Mouse (Mus musculus): ENCODE data around the gene Gnl2.

Gene Gnl2

DNA sequence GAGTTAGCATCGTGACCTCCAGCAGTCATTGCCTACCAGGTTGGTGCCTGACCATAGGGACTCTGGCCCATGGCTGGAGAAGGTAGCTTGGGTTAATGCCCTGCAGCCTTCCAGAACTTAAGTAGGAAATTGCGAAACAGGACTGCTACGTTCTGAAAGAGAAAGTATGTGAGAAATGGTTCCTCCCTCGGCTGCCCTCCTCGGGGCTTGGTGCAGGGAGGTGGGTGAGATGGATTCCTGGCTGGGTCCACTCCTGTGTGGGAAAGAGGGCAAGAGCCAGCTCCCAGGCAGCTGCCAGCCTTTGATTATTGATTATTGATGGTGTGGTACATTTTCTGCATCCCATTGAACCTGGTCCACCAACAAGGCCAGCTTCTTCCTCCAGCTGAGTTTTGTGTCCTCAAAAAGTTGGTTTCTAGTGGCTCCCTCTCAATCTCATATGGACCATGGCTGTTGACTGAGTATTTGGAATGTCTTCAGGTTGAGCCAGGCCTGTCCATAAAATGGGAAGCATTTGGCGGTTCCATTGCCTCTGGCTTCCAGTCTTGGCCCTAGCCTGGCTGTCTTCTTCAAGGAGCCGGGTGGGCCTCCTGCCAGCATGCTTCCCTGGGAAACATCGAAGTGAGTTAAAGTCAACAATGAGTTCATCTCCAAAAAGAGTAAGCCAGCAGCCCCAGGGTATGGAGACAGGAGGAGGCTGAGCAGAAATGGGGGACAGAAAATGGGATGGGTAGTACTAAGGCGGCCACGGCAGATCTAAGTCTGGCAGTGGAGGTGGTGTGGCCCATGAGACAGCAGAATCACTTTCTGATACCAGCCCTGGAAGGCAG lies at the start of gene Gnl2:
Gene Gnl2 (plus strand): TSS at position 780 of the 830 bp plus-strand sequence.
- no peak for DNase-seq

GRCm38 (mm10) chr4:124968711-124969110 lies 47.7 kb upstream of the Gnl2 start:
- DNase-seq = no peak

GRCm38 (mm10) chr4:124969219-124969848 lies 47.1 kb upstream of the Gnl2 start:
- DNase-seq = no peak

GRCm38 (mm10) chr4:124970194-124970593 lies 46.2 kb upstream of the Gnl2 start:
- no peak for DNase-seq

DNA sequence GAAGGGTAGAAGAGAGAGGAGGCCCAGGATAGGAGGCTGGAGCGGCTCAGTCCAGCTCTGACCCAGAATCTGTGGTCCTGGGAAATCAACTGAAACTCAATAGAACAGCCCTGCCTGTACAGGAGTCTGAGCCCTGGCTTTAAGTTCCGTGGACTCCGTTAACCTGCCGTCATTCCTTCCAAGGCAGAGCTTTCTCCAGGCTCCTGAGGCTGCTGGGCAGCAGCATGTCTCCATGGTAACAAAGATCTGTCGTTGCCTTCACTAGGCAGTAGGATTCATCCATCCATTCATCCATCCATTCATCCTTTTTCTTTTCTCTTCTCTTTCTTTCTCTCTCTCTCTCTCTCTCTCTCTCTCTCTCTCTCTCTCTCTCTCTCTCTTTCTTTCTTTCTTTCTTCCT lies 45.7 kb upstream of the Gnl2 start:
- no peak for DNase-seq

DNA sequence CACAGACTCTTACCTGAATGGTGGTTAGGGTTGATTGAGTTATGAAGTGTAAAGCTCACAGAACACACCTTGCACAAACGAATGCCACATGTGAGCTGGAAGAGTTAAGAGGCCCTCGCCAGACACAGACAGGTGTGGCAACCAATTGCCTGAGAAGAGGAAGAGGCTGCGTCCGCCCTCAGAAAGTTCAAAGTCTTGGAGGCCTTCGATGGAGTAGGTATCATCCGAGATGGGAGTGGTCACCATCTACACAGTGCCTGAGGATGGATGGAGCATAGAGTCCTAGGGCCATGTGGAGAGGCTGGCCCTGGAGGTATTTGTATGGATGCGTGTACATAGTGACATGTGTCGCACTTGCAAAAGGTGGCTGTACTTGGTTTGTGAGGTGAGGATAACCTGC lies 45.3 kb upstream of the Gnl2 start:
- DNase-seq = no peak

- DNase-seq = no peak
Observed at GRCm38 (mm10) chr4:124972316-124972715, 44.1 kb upstream of the Gnl2 start.

- DNase-seq = no peak
Observed at GRCm38 (mm10) chr4:124973296-124973695, 43.1 kb upstream of the Gnl2 start.

GRCm38 (mm10) chr4:124978201-124978600 lies 38.2 kb upstream of the Gnl2 start:
- DNase-seq = peak; percentile 19

DNA sequence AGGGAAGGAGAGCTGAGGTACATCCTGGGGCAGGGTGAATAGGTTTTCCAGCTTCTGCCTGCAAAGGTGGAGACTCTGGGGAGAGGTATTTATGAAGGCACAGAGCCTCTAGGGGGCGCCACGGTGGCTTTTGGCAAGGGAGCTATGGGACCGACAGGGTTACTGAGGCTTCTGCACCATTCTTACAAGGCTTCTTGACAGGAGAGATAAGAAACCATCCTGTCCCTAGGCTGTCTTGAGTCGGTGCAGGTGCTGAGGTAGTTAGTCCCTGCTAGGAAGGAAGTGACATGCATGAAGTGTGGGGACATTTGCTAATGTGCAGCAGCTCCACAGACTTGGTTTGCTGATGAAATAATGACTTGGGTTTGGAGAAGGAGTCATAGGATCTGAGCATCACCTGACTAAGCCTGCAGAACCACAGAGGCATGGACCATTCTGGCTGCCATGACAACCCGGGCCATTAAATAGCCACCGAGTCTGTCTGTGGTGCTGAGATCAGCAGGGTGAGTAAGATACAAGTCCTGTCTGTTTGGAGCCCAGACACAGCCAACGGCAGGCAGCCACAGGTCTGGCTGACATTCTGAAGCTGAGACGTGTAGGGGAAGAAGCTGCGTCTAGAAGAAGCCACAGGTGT lies 32.4 kb upstream of the Gnl2 start:
- DNase-seq = no peak

DNA sequence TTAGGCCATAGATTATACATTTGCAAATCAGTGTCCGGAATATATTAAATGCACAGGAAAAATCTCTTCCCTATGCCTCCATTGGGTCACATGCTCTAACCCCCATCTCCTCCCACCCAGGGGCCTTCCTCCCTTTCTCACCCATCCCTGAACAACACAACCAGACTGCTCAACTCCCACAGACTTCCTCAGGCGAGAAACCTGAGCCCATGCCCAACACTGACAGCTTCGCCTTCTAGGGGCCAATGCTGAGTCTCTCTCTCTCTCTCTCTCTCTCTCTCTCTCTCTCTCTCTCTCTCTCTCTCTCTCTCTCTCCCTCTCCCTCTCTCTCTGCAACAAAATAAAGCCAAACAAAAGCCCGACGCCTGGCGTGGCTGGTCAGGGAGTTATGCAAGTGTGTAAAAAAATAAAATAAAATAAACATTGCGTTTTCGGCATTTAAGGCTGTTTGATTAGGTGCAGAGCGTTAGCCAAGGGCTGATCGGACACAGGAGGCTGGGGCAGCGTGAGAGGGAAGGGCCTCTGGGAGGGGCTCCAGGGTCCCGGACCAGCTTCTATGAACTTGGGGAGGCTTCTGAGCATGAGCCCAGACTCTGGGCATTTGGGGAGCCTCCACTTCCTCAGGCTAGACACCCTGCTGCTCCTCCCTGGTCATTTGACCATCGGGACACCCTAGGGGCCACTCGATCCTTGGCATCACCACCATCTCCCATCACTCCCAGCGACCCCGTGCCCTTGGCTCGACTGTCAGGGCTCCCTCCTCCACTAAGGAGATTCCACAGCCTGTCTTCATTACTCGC lies 31.3 kb upstream of the Gnl2 start:
- no peak for DNase-seq

- DNase-seq = no peak
Observed at GRCm38 (mm10) chr4:124985671-124986602, 30.4 kb upstream of the Gnl2 start, which contains the start of gene Rspo1. Rspo1 (plus strand) TSS chr4:124986430.

DNA sequence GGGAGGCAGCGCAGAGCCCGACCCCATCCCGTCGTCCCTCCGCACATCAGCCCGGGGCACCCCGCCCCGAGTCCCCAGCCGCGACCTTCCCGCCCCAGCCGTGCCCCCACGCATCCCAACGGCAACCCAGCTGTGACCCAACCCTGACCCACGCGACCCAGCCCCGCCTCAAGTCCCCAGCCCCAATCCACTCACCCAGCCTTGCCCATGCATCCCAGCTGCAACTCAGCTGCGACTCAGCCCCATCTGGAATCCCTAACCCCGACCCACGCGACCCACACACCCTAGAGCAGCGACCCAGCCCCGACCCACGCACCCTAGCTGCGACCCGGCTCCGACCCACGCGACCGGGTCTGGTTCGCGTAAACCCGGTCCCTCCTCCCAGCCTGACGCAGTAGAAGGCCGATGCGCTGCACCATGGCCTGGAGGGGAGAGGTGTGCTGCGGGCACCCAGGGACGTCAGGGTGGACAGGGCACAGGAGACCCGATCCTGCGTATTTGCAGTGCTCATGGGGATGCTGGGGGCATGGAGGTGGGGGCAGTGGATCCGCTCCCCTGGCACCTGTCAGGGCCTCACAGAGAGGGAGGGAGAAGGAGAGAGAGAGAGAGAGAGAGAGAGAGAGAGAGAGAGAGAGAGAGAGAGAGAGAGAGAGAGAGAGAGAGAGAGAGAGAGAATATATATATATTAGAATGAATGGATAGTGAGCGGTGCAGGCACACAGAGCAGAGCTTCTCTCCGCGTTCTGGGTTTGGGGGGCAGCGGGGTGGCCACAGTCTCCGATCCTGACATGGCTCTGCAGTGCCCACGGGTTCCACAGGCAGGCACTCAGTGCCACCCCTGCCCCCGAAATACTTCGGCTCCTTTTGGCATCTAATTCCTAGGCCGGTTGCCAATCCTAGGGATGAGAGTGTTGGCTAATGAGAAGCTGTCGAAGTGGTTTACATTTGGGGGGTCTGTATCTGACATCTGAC lies 29.4 kb upstream of the Gnl2 start:
- no peak for DNase-seq

DNA sequence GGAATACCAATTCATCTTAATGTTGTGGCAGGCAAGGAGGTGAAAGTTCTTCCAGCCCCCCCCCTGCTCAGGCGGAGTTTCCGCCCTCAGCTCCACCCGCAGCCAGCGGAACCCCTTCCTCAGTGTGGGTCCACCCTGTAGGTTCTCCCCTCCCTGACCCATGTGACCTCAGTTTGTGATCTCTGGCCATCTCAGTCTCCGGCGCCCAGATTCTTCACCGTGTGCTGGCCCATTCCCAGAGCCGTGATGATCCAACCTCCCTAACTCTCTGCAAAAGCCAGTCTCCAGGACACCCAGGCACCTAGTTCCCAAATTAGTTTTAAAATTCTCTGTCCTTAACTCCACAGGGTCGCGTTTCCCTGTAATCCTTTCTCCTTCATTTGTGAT lies 28.7 kb upstream of the Gnl2 start:
- DNase-seq = no peak

GRCm38 (mm10) chr4:124988382-124988781 lies 28.0 kb upstream of the Gnl2 start:
- no peak for DNase-seq

DNA sequence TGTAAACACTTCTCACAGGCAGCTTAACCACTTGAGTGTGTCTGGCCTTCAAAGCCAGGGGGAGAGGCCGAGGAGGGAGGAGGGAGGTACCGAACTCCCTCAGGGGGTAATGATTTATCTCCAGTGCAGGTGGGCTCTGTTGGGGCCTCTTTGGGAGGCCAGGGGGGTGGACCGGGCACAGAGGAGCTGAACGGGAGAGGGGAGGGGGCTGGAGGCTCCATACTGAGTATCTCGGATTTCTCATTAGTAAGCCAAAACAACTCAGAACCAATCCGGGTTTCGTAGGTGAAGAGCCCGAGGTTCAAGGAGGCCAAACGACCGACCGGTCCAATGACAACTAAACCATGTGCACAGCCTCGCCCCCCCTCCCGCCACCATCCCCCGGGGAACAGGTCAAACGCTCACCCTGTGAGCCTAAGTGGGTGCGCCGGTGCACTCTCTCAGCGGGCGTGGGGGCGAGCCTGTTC lies 26.6 kb upstream of the Gnl2 start:
- no peak for DNase-seq

- DNase-seq = no peak
Observed at GRCm38 (mm10) chr4:124990325-124990724, 26.1 kb upstream of the Gnl2 start.

- no peak for DNase-seq
Observed at GRCm38 (mm10) chr4:124997479-124998147, 18.8 kb upstream of the Gnl2 start.

DNA sequence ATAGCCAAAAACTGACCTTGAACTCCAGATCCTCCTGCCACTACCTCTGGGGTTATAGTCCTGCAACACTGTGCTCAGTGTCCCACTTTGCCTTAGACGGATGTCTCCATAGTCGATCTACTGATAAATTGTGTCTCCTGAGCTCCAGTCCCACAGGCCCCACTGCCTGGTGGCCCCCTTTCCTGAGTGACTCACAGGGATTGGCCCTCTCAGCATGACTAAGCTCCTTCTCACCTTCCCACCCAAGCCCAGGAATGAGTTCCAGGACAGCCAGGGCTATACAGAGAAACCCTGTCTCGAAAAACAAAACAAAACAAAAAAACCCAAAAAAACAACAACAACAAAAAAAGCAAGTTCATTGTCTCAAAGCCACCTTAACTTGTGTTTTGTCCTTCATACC lies 16.8 kb upstream of the Gnl2 start:
- DNase-seq = no peak

DNA sequence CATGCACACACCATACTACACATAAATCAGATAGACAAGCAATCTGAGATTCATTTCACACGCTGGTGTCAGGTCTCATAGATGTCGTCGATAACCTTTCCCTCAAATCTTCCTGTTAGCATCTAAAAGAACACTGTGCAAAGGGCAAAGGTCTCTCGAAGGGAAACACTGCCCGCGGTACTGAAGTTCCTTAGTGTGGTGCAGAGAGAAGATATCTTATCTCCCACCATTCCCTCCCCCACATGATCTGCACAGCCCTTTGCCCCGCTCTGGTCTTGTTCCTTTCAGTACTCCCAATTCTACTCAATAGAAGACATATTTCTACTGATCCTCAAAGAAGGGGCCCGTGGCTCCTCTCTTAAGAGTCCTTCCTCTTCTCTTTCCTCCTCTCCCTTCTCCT lies 13.4 kb upstream of the Gnl2 start:
- DNase-seq = no peak
